Mouse (Mus musculus): ENCODE data around the gene Gm5741.

Gm5741 gene

DNA sequence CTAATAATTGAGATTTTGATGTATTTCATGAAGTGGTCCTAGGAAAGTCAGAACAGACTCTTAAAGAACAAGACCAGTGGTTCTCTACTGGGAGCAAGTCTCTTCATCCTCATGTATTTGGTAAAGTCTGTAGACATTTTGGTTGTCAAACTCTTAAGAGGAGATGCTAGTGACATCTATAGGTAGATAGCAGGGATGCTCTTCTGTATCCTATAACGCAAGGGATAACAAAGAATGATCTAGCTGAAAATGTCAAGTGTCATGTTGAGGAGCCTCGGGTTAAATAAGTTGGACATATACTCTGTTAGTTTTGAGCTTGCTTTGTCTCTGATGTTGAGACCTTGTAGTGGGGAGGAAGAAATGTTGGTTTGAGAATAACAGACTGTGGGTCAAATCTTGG is 39.9 kb downstream of the Gm5741 start:
- no peak for DNase-seq

DNA sequence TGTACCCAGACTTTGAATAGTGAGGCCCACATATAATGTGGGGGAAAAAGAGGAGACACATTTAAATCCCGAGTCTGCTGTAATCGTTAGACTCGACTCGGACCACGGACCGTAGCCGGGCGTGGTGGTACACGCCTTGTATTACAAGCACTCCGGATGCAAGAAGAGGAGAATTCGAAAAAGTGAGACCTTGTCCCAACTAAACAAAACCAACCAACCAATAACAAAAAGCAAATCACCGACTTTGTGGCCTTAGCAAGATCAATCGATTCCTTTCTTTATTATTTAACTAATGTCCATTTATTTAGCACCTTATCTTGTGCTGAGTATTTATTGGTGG is 40.3 kb downstream of the Gm5741 start:
- DNase-seq = no peak

DNA sequence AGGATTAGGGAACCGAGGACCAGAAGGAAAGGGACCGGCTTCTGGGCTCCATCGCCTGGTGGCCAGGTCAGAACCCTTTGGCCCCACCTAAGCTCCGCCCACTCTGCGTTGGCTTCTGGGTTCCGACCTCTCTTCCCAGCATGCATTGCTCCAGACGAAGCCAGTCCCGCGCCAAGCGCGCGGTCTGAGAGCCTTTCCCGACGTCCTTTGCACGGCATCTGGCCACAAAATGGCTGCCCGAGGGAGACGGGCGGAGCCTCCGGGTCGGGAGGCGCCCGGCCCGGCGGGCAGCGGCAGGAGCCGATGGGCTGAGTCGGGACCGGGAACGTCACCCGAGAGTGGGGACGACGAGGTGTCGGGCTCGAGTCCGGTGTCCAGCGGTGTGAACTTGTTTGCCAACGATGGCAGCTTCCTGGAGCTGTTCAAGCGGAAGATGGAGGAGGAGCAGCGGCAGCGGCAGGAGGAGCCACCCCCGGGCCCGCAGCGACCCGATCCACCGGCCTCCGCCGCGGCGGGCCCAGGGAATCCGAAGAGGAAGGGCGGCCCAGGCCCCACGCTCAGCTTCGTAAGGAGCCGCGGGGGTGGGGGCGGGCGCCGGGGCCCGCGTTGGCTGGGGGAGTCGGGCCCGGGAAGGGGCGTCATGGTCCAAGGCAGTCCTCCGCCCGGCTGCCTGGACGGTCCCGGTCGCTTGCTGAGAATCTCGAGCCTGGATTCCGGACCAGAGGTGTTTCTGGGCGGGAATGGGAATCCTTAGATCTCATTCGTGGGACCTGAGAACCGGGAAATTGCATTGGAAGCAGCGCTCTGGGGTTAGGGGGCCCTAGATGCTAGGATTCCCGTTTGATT is 40.9 kb downstream of the Gm5741 start, which contains the start of gene Trir:
Gene Trir, plus strand, starts transcription at position 154 of the 846 bp plus-strand sequence.
- DNase-seq = peak; percentile 98 to 99

DNA sequence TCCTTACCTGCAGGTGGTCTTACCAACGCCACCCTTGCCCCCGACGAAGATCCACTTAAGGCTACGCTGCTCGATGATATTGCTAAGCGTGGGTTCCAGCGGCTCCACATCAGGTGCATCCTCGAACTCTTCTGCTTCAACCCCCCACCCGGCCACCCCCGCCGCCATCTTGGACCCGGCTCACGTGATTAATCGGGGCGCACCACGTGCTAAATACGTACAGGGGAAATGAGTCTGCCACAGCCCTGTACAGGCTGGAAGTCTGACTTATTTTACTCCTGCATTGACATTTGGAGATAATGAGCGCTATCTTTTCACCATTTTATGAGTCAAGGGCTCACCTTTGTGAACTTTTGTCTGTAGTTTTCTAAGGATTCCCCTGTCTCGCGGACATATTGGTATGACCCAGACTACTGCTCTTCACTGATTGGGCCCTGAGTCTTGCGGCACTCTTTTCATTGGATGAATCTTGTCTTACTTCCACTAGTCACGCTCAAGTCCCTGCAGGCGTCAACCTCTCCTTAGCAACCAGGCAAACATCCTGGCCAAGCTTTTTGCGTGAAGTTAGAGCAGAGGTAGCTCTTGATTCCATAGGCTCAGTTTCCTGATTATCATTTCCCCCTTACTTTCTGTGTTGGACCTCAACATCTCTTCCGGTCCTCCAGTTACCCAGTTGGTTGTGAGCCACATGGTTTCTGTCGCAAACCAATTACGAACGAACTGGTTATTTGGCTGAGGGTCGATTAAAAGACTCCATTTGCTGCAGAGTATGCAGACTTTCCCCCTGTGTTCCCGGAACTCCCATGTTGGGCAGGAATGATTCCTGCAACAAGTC is 42.5 kb downstream of the Gm5741 start, which contains the start of gene Asna1:
Gene Asna1, minus strand, starts transcription at position 184 of the 835 bp plus-strand sequence.
- peak; percentile 89 to 91 for DNase-seq

DNA sequence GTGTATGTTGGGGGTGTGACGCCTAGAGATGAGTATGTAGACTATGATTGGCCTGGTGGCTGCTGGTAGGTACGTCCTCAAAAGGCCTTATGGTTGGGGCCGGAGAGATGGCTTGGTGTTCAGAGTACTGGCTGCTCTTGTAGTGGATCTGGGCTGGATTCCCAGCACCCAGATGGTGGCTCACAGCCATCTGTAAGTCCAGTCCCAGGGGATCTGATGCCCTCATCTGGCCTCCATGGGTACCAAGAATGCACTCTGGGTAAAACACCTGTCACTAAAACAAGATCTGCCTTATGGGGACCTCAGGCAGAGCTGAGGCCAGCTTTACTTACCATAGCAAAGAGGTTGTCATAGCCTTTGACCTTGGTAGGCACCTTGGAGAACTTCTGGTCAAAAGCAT is 43.9 kb downstream of the Gm5741 start:
- peak in 1 of 2 experiments; percentile 28 for DNase-seq

DNA sequence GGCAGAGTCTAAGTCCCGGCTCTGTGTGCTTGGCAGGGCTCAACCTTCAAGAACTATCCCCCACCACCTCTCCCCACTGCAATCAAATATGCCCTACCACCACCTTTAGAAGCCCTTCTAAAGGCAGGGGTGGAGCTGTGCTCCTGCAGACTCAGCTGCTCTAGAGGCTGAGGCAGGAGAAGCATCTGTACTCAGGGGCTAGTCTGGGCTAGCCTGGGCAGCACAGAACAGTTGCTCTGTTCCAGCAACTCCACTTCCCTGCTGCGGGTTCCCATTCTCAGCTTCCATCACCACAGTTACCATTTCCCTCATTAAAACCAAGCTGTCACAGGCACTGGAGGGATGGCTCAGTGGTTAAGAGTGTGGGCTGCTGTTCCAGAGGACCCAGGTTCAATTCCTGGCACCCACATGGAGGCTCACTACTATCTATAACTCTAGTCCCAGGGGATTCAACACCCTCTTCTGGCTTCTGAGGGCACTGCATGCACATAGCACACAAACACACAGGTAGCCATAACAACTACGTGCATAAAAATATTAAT is 46.2 kb downstream of the Gm5741 start:
- DNase-seq = no peak

Data from cerebellum, postnatal 10 days (tissue).